Mouse (Mus musculus): ENCODE results near the gene Olfr994.

Gene Olfr994

GRCm38 (mm10) chr2:85436351-85436750, at the start of gene Olfr994:
Gene Olfr994, minus strand, starts transcription at chr2:85436451.
- no peak for DNase-seq (ENCODE audit: low spot score in 2 of 2)

GRCm38 (mm10) chr2:85466801-85467325, 30.6 kb upstream of the Olfr994 start:
- DNase-seq (ENCODE audit: low spot score in 2 of 2), result no peak

- DNase-seq (ENCODE audit: low spot score in 2 of 2), result no peak
Measured at GRCm38 (mm10) chr2:85443539-85443938, 7.3 kb upstream of the Olfr994 start, which contains the start of gene Olfr995. Gene Olfr995, minus strand, starts transcription at chr2:85443639.

- no peak for DNase-seq (ENCODE audit: low spot score in 2 of 2)
Measured at GRCm38 (mm10) chr2:85442546-85442945, 6.3 kb upstream of the Olfr994 start.

GRCm38 (mm10) chr2:85425893-85426292, 10.4 kb downstream of the Olfr994 start:
- no peak for DNase-seq (ENCODE audit: low spot score in 2 of 2)

GRCm38 (mm10) chr2:85414777-85415176, 21.5 kb downstream of the Olfr994 start, which contains the start of gene Olfr993:
Gene Olfr993, minus strand, starts transcription at chr2:85414877.
- DNase-seq (ENCODE audit: low spot score in 2 of 2), result no peak

- no peak for DNase-seq (ENCODE audit: low spot score in 2 of 2)
Measured at GRCm38 (mm10) chr2:85409369-85409768, 26.9 kb downstream of the Olfr994 start, which contains the start of gene Olfr992. Gene Olfr992, minus strand, starts transcription at chr2:85409469.

All from cerebellum, postnatal 4 days (tissue).